Comparison of ENCODE assay signal across 8 mouse cellular contexts in genomic region chr3:81242697-81243590, GRCm38 (mm10).
DNase-seq lines count a peak whose midpoint lies in the region; ATAC-seq and TF ChIP-seq lines count a peak whose summit lies in the region.
"Had no signal": no experiment of that assay in that cellular context is flagged by ENCODE, and none has a peak within 500 bp of the region (broad histone marks: within the 10 kb centered on the region; RNA-seq: fewer than 3 reads in every experiment).

No protein-coding gene starts in this region.

- H3K9me3 ChIP-seq in midbrain, postnatal 0 days (ENCODE audit: low read length): no peaks in the 10 kb centered on the region
- H3K9me3 ChIP-seq in midbrain, embryonic 16.5 days (replicated peaks; ENCODE audit: control insufficient read depth, low read length, poor library complexity, severe bottlenecking): no peaks in the 10 kb centered on the region
- H3K9me3 ChIP-seq: heart, embryonic 12.5 days had no signal

- no peak overlapping the region for H3K4me3 ChIP-seq in midbrain, postnatal 0 days (ENCODE audit: low read depth, low read length)
- H3K4me3 ChIP-seq in midbrain, embryonic 16.5 days (ENCODE audit: low read depth, low read length): no peak overlapping the region
- H3K4me3 ChIP-seq: heart, embryonic 12.5 days had no signal

- H3K4me1 ChIP-seq in midbrain, postnatal 0 days (ENCODE audit: insufficient read depth, low read length): no peaks in the 10 kb centered on the region
- no peaks in the 10 kb centered on the region for H3K4me1 ChIP-seq in midbrain, embryonic 16.5 days (ENCODE audit: control insufficient read depth, insufficient read depth, low read length)
- H3K4me1 ChIP-seq: heart, embryonic 12.5 days had no signal

- no peak for TF ChIP-seq CTCF in midbrain, postnatal 0 days (IDR thresholded peaks at IDR 0.05)

- DNase-seq in midbrain, postnatal 0 days (ENCODE audit: low spot score): peak; percentile 67
- DNase-seq in forelimb bud, embryonic 11.5 days (ENCODE audit: low read depth, low spot score): peak; percentile 26
- peak; percentile 28 to 56 for DNase-seq in kidney, postnatal 25 days
- no peak for DNase-seq in retina, postnatal 1 day
- no peak for DNase-seq in gastrocnemius, postnatal 10 days
- DNase-seq in frontal cortex, postnatal 25 days (ENCODE audit: low spot score in 2 of 2): no peak

- H3K36me3 ChIP-seq in midbrain, postnatal 0 days (ENCODE audit: insufficient read depth, low read length): no peaks in the 10 kb centered on the region
- H3K36me3 ChIP-seq in midbrain, embryonic 16.5 days (ENCODE audit: control insufficient read depth, insufficient read depth, low read length): no peaks in the 10 kb centered on the region
- H3K36me3 ChIP-seq: heart, embryonic 12.5 days had no signal

- H3K27ac ChIP-seq in midbrain, postnatal 0 days (ENCODE audit: low read depth, low read length): no peak overlapping the region
- no peak overlapping the region for H3K27ac ChIP-seq in midbrain, embryonic 16.5 days (ENCODE audit: low read length)

- WGBS in midbrain, postnatal 0 days: 48% methylated on average over 7 of the region's 7 CpGs
- WGBS in midbrain, embryonic 16.5 days: 38% methylated on average over 7 of the region's 7 CpGs

- no peak overlapping the region for H3K9ac ChIP-seq in midbrain, postnatal 0 days (replicated peaks; ENCODE audit: low read length, poor library complexity, severe bottlenecking)
- no peak overlapping the region for H3K9ac ChIP-seq in midbrain, embryonic 16.5 days (ENCODE audit: low read depth, low read length)
- H3K9ac ChIP-seq: heart, embryonic 12.5 days had no signal

- H3K4me2 ChIP-seq in midbrain, postnatal 0 days (ENCODE audit: low read depth, low read length, poor library complexity, severe bottlenecking): no peak overlapping the region
- H3K4me2 ChIP-seq in midbrain, embryonic 16.5 days (ENCODE audit: low read length): no peak overlapping the region
- H3K4me2 ChIP-seq: heart, embryonic 12.5 days had no signal

- H3K27me3 ChIP-seq in midbrain, postnatal 0 days (ENCODE audit: insufficient read depth, low read length): no peaks in the 10 kb centered on the region
- H3K27me3 ChIP-seq in midbrain, embryonic 16.5 days (ENCODE audit: control insufficient read depth, insufficient read depth, low read depth, low read length): no peaks in the 10 kb centered on the region
- H3K27me3 ChIP-seq: heart, embryonic 12.5 days had no signal

- no peak; the same call in 1 of the 2 replicates for ATAC-seq in midbrain, postnatal 0 days (ENCODE audit: low FRiP score)
- no peak for ATAC-seq in midbrain, embryonic 16.5 days

Comparison
In these comparisons a context has a peak if more than half of its experiments do, and no peak if none do; other contexts are left out.
1. DNase-seq: peak in midbrain, postnatal 0 days (single experiment), forelimb bud, embryonic 11.5 days (single experiment) and kidney, postnatal 25 days (2 of 2); none in retina, postnatal 1 day (single experiment), gastrocnemius, postnatal 10 days (single experiment) and frontal cortex, postnatal 25 days (0 of 2).